Mouse (Mus musculus): ENCODE results near the gene Pnrc2.

Pnrc2 gene

GRCm38 (mm10) chr4:135891539-135891938 is 17.9 kb upstream of the Pnrc2 start:
- no peak for DNase-seq (ENCODE audit: low read depth, low spot score)

DNA sequence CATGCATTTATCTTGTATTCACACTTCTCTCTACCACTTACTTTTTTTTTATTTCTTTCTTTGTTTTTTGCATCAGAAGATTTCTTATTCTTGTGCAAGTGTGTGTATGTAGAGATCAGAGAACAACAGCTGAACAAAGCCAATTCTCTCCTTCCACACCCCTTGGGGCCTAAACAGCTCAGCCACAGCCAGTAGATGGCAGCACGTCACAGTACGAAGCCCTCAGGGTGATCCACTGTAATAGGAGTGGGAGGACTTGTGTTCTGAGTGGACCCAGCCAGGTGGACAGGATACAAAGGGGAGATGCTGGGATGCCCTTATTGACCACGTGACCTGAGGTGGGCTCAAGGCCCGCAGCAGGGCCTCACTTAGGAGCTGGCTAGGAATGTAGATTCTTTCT is 16.2 kb upstream of the Pnrc2 start:
- DNase-seq (ENCODE audit: low read depth, low spot score), result peak; percentile 79

DNA sequence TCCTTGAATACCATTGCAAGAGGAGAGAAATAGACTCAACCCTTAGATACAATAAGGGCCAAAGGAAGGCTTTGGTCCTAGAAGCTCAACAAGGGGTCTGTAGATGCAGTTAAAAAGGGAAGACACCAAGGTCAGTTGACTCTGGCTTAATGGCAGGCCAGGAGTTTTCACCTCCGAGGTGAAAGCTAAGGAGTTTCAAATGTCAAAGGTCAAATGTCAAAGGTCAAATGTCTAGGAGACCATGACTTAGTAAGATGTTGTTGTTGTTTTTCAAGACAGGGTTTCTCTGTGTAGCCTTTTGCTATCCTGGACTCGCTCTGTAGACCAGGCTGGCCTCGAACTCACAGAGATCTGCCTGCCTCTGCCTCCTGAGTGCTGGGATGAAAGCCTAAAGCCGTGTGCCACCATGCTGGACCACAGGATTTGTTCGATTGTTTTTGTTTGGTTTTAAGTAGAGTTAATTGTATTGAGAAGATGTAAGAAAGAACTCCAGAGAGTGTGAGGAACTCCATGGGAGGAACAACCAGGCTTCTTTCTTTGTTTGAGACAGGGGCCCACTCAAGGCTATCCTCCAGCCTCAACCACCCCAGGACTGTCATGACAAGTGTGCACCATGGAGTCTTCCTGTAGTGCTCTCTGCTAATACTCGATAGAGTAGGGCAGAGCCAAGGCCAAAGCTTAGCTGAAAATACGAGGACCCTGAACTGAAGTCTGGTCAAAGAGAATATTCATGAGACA is 15.7 kb upstream of the Pnrc2 start:
- peak; percentile 70 for DNase-seq (ENCODE audit: low read depth, low spot score)

- DNase-seq (ENCODE audit: low read depth, low spot score), result peak; percentile 48
Measured at GRCm38 (mm10) chr4:135888448-135889057, 14.9 kb upstream of the Pnrc2 start.

DNA sequence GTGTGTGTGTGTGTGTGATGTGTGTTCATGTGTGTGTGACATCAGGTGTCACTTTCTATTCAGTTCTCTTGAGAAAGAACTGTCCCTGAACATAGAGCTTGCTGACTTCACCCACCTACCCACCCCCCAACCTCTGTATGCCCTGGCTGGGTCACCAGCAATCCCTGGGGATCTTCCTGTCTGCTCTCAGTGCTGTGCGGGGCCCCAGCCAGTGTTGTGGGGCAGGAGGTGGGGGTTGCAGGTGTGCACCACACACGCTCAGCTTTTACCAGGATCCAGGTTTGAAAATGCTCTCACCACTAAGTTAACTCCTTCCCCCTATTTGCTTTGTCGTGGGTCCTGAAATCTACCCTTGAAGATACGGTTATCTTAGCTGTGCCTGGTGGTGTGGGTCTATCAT is 12.5 kb upstream of the Pnrc2 start:
- DNase-seq (ENCODE audit: low read depth, low spot score), result no peak

DNA sequence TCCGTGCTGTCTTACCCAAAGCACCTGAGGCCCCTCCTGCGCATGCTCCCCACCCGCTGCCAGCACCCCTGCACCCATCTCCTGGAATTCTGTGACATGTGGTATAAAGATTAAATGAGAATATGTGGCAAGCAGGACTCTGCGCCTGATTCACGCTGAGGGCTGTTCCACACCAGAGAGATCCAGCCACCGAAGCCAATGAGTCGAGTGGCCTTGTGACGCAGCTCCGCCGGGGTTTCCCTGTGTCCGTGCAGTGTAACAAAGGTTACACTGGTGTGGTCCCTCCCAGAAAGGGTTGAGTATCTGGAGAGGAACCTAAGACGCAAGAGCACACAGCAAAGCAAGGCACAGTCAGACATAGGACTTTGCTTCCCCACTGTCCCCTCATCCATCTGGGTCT is 12.0 kb upstream of the Pnrc2 start:
- no peak for DNase-seq (ENCODE audit: low read depth, low spot score)

GRCm38 (mm10) chr4:135884531-135884930 is 10.9 kb upstream of the Pnrc2 start:
- peak; percentile 69 for DNase-seq (ENCODE audit: low read depth, low spot score)

- no peak for DNase-seq (ENCODE audit: low read depth, low spot score)
Measured at GRCm38 (mm10) chr4:135883881-135884516, 10.3 kb upstream of the Pnrc2 start.

DNA sequence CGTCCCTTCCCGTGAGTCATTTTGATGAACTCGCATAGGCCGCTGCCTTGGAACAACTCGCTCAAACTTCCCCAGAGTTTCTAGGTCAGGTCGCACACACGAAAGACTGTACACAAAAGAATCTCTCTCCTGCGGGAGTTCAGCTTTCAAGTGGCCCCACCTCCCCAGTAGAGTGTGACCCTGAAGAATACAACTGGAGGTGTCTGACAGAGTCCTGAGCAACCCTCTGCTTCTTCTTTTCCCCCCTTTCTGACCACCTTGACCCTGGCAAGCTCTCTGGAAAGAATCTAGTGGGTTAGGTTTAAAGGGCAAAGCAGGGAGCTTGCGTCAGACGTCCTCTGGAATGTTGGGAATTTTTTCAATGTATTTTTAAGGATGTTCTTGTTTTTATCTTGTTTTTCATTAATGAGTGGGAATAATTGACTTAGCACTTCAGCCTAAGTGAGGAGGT is 9.8 kb upstream of the Pnrc2 start:
- DNase-seq (ENCODE audit: low read depth, low spot score), result no peak

GRCm38 (mm10) chr4:135882023-135882422 is 8.4 kb upstream of the Pnrc2 start:
- no peak for DNase-seq (ENCODE audit: low read depth, low spot score)

- no peak for DNase-seq (ENCODE audit: low read depth, low spot score)
Measured at GRCm38 (mm10) chr4:135880576-135880975, 6.9 kb upstream of the Pnrc2 start.

- DNase-seq (ENCODE audit: low read depth, low spot score), result no peak
Measured at GRCm38 (mm10) chr4:135880018-135880417, 6.4 kb upstream of the Pnrc2 start.

DNA sequence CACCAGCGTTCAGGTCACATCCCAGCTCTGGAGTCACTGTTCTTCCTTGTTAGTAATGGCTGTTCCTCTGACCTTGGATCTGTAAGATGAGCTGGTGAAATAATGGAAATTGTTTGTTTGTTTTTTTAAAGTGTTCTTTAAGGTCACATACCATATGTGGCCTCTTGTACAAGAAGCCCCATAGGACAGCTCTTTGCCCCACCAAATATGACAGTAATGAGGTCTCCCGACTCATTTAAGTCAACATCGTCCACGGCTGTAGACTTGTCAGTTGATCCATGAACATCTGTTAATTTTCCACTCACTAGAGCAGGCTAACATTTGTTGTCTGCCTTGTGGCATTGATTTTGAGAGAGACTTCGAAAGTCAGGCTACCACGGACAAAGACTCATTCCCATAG is 5.4 kb upstream of the Pnrc2 start:
- no peak for DNase-seq (ENCODE audit: low read depth, low spot score)

DNA sequence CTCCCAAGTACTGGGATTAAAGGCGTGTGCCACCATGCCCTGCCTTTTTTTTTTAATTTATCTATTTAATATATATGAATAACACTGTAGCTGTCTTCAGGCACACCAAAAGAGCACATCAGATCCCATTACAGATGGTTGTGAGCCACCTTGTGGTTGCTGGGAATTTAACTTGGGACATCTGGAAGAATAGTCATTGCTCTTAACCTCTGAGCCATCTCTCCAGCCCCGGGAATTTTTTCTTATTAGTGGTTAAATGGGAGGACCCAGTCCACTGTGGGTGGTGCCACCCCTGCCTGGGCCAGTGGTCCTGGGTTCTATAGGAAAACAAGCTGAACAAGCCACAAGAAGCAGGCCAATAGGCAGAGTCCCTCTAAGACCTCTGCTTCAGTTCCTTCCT is 4.1 kb upstream of the Pnrc2 start:
- DNase-seq (ENCODE audit: low read depth, low spot score), result no peak

DNA sequence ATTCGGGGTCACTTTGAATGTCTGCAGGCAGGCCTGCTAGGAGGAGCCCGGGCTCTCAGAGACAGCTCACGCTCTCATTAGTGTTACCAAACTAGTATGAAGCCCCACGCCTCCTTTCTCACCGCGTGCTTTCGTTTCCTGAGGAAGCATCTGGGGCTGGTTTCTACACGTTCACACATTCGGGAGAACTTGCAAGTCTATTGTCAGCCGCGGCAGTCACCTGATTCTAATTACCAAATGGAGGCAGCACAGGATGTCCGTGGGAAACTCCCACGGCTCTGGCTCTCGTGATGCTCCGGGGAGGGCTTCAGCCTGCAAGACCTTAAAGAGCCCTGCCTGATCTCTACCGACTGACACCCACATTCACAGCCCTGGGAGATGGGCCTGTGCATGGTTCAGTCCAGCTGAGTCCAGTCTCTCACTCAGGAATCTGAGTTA is 3.0 kb upstream of the Pnrc2 start:
- DNase-seq (ENCODE audit: low read depth, low spot score), result peak; percentile 92

DNA sequence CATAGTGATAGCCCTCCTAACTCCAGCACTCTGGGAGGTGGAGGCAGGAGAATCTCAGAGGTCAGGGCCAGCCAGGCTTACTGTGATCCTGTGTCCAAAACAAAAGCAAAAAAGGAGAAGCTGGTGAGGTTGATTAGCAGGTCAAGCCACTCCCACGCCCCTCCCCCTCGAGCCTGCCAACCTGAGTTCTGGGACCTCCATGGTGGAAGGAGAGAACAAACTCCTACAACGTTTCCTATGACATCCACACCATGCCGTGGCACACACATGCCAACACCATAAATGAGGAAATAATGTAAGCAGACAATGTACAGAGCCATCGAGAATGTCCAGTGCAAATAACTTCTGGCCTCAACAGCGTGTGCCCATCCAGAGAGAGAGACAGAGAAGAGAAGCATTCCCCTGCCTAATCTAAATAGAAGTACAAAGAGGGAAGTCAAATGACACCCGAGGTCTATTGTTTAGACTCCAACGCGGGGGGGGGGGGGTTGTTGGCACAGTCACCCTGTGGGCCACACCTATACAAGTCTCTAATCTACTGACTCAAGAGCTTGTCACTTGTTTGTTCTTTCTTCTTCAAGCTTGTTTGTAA is 2.4 kb upstream of the Pnrc2 start:
- peak; percentile 69 for DNase-seq (ENCODE audit: low read depth, low spot score)

- DNase-seq (ENCODE audit: low read depth, low spot score), result no peak
Measured at GRCm38 (mm10) chr4:135875546-135875945, 1.9 kb upstream of the Pnrc2 start.

GRCm38 (mm10) chr4:135874564-135875535 is 1.2 kb upstream of the Pnrc2 start:
- DNase-seq (ENCODE audit: low read depth, low spot score), result no peak

DNA sequence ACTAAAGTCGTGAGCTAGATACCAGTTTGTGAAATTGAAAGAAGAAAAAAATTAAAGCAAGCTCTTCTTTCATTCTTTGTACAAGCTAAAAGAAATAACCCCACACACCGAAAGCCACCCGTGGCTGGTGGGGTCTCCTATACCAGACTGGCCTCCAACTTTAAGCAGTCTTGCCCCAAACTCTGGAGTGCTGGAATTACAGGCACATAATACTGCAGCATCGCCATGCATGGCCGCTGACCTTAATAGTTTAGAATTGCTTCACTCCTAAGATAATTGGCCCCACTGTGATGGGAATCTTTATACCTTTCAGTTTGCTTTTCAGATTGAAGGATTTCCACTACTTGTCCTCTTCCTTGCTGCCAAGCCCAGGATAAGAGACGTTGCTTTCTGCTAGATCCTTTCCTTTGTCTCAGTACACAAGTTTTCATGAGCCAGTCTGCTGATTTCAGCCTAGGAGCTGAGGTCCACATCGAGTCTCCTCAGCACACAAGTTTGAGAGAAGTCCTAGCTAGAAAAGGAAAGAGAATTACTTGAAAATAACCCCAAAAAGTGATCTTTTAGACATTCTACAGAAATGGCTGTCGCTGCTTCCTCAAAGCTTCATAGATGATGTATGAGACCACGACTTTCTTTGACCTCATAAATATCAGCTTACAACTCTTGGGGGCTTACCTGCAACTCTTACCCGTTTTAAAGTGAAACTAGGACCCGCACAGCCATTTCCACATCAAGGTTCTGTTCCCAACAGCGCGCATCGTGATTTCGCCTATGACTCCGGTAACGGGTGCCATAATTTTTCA is 860 bp downstream of the Pnrc2 start:
- DNase-seq (ENCODE audit: low read depth, low spot score), result no peak

- no peak for DNase-seq (ENCODE audit: low read depth, low spot score)
Measured at GRCm38 (mm10) chr4:135872015-135872414, 1.6 kb downstream of the Pnrc2 start.
